In the genomic region with DNA sequence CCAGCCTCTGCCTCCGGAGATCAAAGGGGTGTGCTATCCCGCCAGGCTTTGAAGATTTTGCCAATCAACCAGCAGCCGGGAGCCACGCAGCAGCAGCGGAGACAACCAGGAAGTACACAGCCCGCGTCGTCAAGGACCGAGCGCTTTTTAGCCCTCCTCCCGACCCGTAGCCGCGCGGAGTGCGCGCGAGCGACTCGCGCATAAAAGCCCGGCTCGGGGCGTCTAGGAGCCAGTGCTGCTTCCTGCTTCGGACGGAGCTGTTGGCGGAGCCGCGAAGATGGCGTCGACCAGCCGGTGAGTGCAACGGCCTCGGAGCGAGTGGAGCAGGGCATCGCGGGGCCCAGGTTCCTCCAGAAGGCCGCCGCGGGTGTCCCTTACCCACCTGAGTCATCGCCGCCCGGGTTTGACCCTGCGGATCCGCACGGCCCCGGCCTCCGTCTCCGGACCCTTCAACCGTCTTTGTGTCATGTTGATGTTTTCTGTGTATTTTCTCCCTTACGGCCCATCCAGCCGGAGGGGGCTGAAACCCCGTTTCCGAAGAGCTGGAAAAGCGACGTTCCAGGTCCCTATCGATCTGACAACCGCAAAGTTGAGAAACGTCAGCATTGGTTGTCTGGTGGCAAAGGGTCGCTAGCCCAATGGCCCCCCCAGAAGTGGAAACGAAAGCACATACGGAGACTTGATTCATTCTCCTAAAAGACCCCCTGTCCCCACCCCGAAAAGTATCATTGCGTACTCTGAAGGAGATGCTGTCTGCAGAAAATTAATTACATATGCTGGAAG, we compare ENCODE assay signal across 8 mouse cellular contexts. TPM values are rescaled to one million over a fixed set of nuclear protein-coding genes. Genes with fewer than 3 reads are reported as not detected.
DNase-seq lines count a peak whose midpoint lies in the region; ATAC-seq and TF ChIP-seq lines count a peak whose summit lies in the region.

A gene (plus strand): TSS at position 51 of the 783 bp plus-strand sequence.

- H3K27ac ChIP-seq in hindbrain, embryonic 10.5 days, result peak within 1 kb of the TSS; percentile 96
- H3K27ac ChIP-seq in lung, postnatal 0 days (ENCODE audit: low read length), result peak within 1 kb of the TSS; percentile 85

- under 1% methylated on average over 64 of the region's 64 CpGs for WGBS in hindbrain, embryonic 10.5 days
- WGBS in lung, postnatal 0 days, result under 1% methylated on average over 64 of the region's 64 CpGs

- H3K9me3 ChIP-seq in hindbrain, embryonic 10.5 days, result no peaks in the 10 kb centered on the region
- H3K9me3 ChIP-seq in lung, postnatal 0 days (ENCODE audit: low read length), result no peaks in the 10 kb centered on the region

- H3K36me3 ChIP-seq in hindbrain, embryonic 10.5 days, result no peaks in the 10 kb centered on the region
- H3K36me3 ChIP-seq in lung, postnatal 0 days (ENCODE audit: insufficient read depth, low read length), result no peaks in the 10 kb centered on the region

- TF ChIP-seq EP300 in lung, postnatal 0 days (IDR thresholded peaks at IDR 0.05), result peak; percentile 58; the same call in 1 of the 2 replicates

- H3K4me2 ChIP-seq in lung, postnatal 0 days (replicated peaks; ENCODE audit: low read depth, low read length), result peak within 1 kb of the TSS; percentile 83

- H3K4me3 ChIP-seq in hindbrain, embryonic 10.5 days, result peak within 1 kb of the TSS; percentile 88
- peak within 1 kb of the TSS; percentile 98 for H3K4me3 ChIP-seq in lung, postnatal 0 days (ENCODE audit: low read depth, low read length)

- TF ChIP-seq CTCF in lung, postnatal 0 days (IDR thresholded peaks at IDR 0.05), result no peak

- peak; percentile 95 for DNase-seq in MEL-GATA-1-ER (ENCODE audit: extremely low read depth, low read depth)
- peak; percentile 85 for DNase-seq in cerebellum, adult 8-10 months
- peak; percentile 94 for DNase-seq in hindbrain, embryonic 10.5 days (ENCODE audit: low spot score)
- peak; percentile 91 for DNase-seq in layer of hippocampus, adult 9-11 months
- DNase-seq in lung, postnatal 0 days (ENCODE audit: low spot score), result peak; percentile 97
- DNase-seq in ovary, postnatal 14 days (ENCODE audit: low spot score), result peak; percentile 91
- DNase-seq in thymus, postnatal 14 days, result peak; percentile 95

- peaks cover 25% of the 10 kb centered on the region for H3K4me1 ChIP-seq in hindbrain, embryonic 10.5 days (replicated peaks)
- H3K4me1 ChIP-seq in lung, postnatal 0 days (ENCODE audit: insufficient read depth, low read depth, low read length), result peaks cover 5% of the 10 kb centered on the region; the same call in 1 of the 2 replicates

- peak within 1 kb of the TSS; percentile 95 for H3K9ac ChIP-seq in lung, postnatal 0 days (replicated peaks; ENCODE audit: low read depth)

- no peaks in the 10 kb centered on the region for H3K27me3 ChIP-seq in hindbrain, embryonic 10.5 days (ENCODE audit: insufficient read depth, poor library complexity, severe bottlenecking)
- H3K27me3 ChIP-seq in lung, postnatal 0 days (replicated peaks; ENCODE audit: insufficient read depth, low read length), result no peaks in the 10 kb centered on the region

- peak; percentile 90 for ATAC-seq in frontal cortex, adult (ENCODE audit: low TSS enrichment)
- ATAC-seq in lung, postnatal 0 days, result peak; percentile 100

RNA-seq across cellular contexts. Expression of the gene that starts here (rescaled TPM):
- 91.5 and 97.8 TPM in 2 replicates for polyA plus RNA-seq in hindbrain, embryonic 10.5 days (2016; fragmentation: Nextera tagmentation; extraction: Ambion mirVana)
- polyA plus RNA-seq in lung, postnatal 0 days (2015; fragmentation: Nextera tagmentation; extraction: Ambion mirVana), result 79.6 and 80.0 TPM in 2 replicates

Comparison
In these comparisons a context has a peak if more than half of its experiments do, and no peak if none do; other contexts are left out.
1. Peak in every context shown above with its lines: DNase-seq, ATAC-seq, H3K4me3 ChIP-seq and H3K27ac ChIP-seq.